Mouse (Mus musculus) hindbrain, embryonic 14.5 days (tissue): ENCODE results near the gene Mrpl58. TPM values are rescaled to one million over a fixed set of nuclear protein-coding genes. Genes with fewer than 3 reads are reported as not detected.

Experiments
- ATAC-seq: fragments of 200-750 bp; cut with Nextera tagmentation; 2 replicates; pipeline ENCODE4 v1.8.0; 2017; ENCODE audit warnings: moderate number of reproducible peaks, mild to moderate bottlenecking, moderate TSS enrichment, moderate library complexity; ENCODE audit not compliant: low FRiP score
- DNase-seq: peaks from one replicate; pipeline ENCODE4 v3.0.0-alpha.2; 2015; ENCODE audit warnings: low spot score
- H3K27ac ChIP-seq: fragments of 300-500 bp; sonication (generic); 2 replicates; pipeline ENCODE4 v1.5.1; 2014; ENCODE audit warnings: mild to moderate bottlenecking, moderate library complexity
- H3K27me3 ChIP-seq: fragments of 300-500 bp; sonication (generic); 2 replicates; pipeline ENCODE4 v1.6.1; 2014; ENCODE audit warnings: mild to moderate bottlenecking, low read length, mixed read lengths; ENCODE audit not compliant: control insufficient read depth, insufficient read depth
- H3K36me3 ChIP-seq: fragments of 300-500 bp; sonication (generic); replicated peaks from 2 replicates; pipeline ENCODE4 v1.6.1; 2014; ENCODE audit not compliant: control insufficient read depth, insufficient read depth
- H3K4me1 ChIP-seq: fragments of 300-500 bp; sonication (generic); replicated peaks from 2 replicates; pipeline ENCODE4 v1.6.1; 2014; ENCODE audit warnings: antibody characterized with exemption, low read length, mixed read lengths; ENCODE audit not compliant: control insufficient read depth, insufficient read depth
- H3K4me2 ChIP-seq: fragments of 300-500 bp; sonication (generic); replicated peaks from 2 replicates; pipeline ENCODE4 v1.6.1; 2014; ENCODE audit warnings: mild to moderate bottlenecking, moderate library complexity
- H3K4me3 ChIP-seq: fragments of 300-500 bp; sonication (generic); replicated peaks from 2 replicates; pipeline ENCODE4 v1.5.1; 2014; ENCODE audit warnings: mild to moderate bottlenecking, low read length
- H3K9ac ChIP-seq: fragments of 300-500 bp; sonication (generic); 2 replicates; pipeline ENCODE4 v1.6.1; 2014
- H3K9me3 ChIP-seq: fragments of 300-500 bp; sonication (generic); 2 replicates; pipeline ENCODE4 v1.6.1; 2016; ENCODE audit warnings: low read length; ENCODE audit not compliant: control insufficient read depth
- WGBS: fragments of 180-500 bp; shearing (Covaris S2); extraction: QIAGEN DNeasy Blood & Tissue Kit; methylation state at CpG from one replicate; pipeline ENCODE4 v1.1.7; 2014; 5-methylcytosine and 5-hydroxymethylcytosine counted together
- polyA plus RNA-seq: library from polyadenylated mRNA; unstranded; fragments of >200 nt; fragmentation: Nextera tagmentation; extraction: Ambion mirVana; gene quantifications from 2 replicates; pipeline ENCODE4 v1.2.1, GENCODE M21; 2014

Mrpl58 gene
- polyA plus RNA-seq, 1 experiment from 2014 or later, result 222 TPM

DNA sequence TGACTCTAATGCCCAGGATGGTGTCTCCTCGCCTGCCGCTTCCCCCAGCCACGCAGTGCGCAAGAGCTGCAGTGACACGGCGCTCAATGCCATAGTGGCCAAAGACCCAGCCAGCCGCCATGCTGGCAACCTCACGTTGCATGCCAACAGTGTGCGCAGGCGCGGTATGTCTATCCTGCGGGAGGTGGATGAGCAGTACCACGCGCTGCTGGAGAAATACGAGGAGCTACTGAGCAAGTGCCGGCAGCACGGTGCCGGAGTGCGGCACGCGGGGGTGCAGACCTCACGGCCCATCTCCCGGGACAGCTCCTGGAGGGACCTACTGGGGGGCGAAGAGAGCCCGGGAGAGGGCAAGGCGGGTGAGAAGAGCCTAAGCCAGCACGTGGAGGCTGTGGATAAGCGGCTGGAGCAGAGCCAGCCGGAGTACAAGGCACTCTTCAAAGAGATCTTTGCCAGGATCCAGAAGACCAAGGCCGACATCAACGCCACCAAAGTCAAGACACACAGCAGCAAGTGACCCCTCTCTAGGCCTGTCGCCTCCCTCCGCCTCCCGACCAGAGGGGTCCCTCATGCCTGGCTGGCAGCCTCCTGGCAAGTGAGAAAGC is 9.7 kb upstream of the Mrpl58 start:
- Histone ChIP-seq H3K4me3 (no peak overlapping the region), H3K27ac (no peak overlapping the region), H3K9ac (no peak overlapping the region), H3K4me2 (no peak overlapping the region), H3K36me3 (peaks cover 76% of the 10 kb centered on the region), H3K27me3 (no peaks in the 10 kb centered on the region), H3K4me1 (no peaks in the 10 kb centered on the region), H3K9me3 (no peaks in the 10 kb centered on the region)
- no peak for DNase-seq
- WGBS, result 67% methylated on average over 34 of the region's 34 CpGs
- ATAC-seq, result no peak

DNA sequence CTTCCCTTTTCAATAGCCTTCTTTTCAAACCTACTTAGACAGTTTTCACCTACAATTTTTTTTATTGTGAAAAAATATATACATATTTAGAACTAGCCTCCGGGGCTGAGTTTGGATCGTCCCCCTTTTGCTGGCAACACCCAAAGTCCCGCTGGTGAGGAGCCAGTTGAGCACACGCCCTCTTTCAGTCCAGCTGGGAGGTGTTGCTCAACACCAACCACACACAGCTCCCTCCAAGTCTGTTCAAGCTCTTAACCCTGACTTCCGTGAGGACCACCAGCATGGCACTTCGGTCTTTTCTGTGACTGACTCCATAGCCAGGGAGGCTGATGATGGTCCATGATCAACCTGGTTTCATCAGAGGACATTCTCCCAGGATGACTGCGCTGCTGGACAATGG is 5.5 kb upstream of the Mrpl58 start:
- Histone ChIP-seq H3K27ac (no peak overlapping the region), H3K36me3 (peaks cover 38% of the 10 kb centered on the region), H3K4me2 (no peak overlapping the region), H3K4me1 (0 out of 2 replicates have a peak, but pooled peaks cover 9% of the 10 kb centered on the region), H3K9me3 (no peaks in the 10 kb centered on the region), H3K9ac (no peak overlapping the region), H3K27me3 (no peaks in the 10 kb centered on the region), H3K4me3 (no peak overlapping the region)
- WGBS, result 89% methylated on average over 7 of the region's 7 CpGs
- ATAC-seq (no peak), DNase-seq (no peak)

DNA sequence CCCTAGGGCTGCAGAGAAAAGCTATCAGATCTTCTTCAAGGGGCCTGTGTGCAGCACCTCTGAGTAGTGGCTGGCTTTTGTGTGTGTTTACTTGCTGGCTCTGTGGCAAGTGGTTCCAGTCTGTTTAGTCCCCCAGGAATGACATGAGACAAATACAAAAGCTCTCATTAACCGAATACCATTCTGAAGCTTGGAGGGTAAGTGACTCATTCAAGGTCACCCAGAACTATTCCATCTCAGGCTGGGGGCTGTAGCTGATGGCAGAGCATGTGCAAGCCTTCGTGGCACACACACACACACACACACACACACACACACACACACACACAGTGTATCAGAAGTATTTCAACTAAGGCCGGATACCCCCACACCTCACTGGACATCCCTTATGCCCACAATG is 3.4 kb upstream of the Mrpl58 start:
- ATAC-seq (no peak), DNase-seq (no peak)
- Histone ChIP-seq H3K4me1 (peaks cover 18% of the 10 kb centered on the region), H3K4me3 (no peak overlapping the region), H3K4me2 (no peak overlapping the region), H3K9me3 (no peaks in the 10 kb centered on the region), H3K27me3 (no peaks in the 10 kb centered on the region), H3K36me3 (peaks cover 18% of the 10 kb centered on the region), H3K9ac (no peak overlapping the region), H3K27ac (no peak overlapping the region; the same call in 1 of the 2 replicates)
- 89% methylated on average over 3 of the region's 3 CpGs for WGBS

DNA sequence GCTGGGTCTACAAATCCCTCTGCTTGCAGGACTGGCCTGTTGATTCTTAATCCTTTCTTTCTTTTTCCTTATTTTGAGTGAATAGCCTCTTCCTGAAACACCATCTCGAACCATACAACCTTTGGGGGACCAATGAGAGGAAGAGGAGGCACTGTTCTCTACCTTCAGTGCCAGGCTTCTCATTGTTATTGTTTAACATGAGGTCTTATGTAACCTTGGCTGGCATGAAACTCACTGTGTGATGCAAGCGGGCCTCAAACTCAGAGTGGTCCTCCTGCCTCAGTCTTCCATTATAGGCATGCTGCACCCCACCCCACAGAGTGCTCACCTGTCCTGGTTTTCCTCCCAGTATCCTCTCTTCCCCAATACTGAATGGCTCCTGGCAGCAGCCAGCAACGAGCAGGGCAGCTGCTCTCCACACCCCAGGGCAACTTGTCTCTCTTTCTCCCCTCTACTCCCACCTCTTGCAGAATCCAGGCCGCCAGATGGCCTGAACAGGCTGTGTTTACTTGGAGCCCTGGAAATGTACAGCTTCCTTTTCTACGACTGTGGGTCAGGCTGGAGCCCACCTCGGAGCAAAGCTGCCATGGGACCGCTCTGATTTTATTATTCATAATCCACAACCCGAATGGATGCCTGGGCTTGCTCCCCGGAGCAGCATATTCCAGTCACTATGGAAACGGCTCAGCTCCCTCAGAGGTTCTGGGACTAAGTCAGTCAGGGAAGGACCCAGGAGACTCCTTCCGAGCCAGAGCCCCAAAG is 2.7 kb upstream of the Mrpl58 start:
- no peak for DNase-seq
- H3K4me1 ChIP-seq, result peaks cover 22% of the 10 kb centered on the region
- 0 out of 2 replicates have a peak overlapping the region, but pooled peaks have one; percentile 3 for H3K4me2 ChIP-seq
- H3K36me3 ChIP-seq, result peaks cover 14% of the 10 kb centered on the region
- H3K27me3 ChIP-seq, result no peaks in the 10 kb centered on the region
- peak overlapping the region; percentile 75 for H3K27ac ChIP-seq
- no peak for ATAC-seq
- 28% methylated on average over 11 of the region's 11 CpGs for WGBS
- H3K9ac ChIP-seq, result no peak overlapping the region
- H3K9me3 ChIP-seq, result no peaks in the 10 kb centered on the region
- H3K4me3 ChIP-seq, result no peak overlapping the region

DNA sequence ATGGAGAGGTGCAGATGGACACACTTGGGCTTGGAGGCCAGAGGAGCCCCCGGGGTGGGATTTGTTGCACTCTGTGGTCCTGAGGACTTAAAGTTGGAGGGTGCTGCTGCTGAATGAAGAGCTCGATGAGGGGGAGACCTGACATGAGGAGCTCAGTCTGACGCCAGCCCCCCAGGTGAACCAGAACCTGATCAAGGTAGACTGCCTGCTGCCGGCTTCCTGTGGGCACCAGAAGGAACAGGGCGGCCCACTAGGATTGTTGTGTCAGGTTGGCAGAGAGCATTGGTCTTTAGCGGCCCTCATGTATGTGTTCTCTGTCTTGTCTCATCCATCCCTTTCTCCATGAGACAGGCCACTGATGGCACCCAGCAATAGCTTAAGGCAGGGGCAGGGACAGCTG is 2.2 kb downstream of the Mrpl58 start:
- no peaks in the 10 kb centered on the region for H3K27me3 ChIP-seq
- H3K4me1 ChIP-seq, result peaks cover 24% of the 10 kb centered on the region
- DNase-seq (no peak), ATAC-seq (no peak)
- WGBS, result 95% methylated on average over 6 of the region's 6 CpGs
- no peak overlapping the region for H3K4me3 ChIP-seq
- no peak overlapping the region for H3K4me2 ChIP-seq
- H3K27ac ChIP-seq, result no peak overlapping the region
- H3K9me3 ChIP-seq, result no peaks in the 10 kb centered on the region
- H3K9ac ChIP-seq, result no peak overlapping the region
- H3K36me3 ChIP-seq, result peaks cover 45% of the 10 kb centered on the region

DNA sequence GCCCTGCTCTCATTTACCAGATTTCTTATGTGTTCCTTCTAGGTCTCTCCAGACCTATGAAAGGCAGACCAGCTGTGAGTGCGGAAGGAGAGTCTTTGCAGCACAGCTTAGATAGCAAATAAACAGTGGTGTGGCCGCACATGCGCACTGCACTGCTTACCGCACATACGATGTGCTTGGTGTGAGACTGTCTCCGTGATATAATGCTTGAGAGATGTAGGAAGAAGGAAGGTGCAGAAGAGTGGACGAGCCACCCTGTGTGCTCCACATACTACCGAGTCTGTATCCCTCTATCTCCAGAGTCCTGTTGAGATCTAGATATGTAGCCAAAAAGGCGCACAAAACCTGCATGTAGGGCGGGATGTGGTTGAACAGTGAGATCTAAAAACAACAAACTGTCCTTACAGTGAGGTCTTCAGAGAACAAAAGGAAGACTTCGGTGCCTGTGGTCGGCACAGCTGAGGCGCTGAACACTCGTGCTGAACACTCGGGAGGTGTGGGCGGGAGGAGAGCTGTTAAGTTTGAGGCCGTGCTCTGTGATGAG is 3.4 kb downstream of the Mrpl58 start:
- no peaks in the 10 kb centered on the region for H3K9me3 ChIP-seq
- H3K27ac ChIP-seq, result no peak overlapping the region
- H3K4me1 ChIP-seq, result peaks cover 22% of the 10 kb centered on the region
- DNase-seq (no peak), ATAC-seq (no peak)
- H3K9ac ChIP-seq, result no peak overlapping the region
- no peak overlapping the region for H3K4me3 ChIP-seq
- H3K27me3 ChIP-seq, result no peaks in the 10 kb centered on the region
- no peak overlapping the region for H3K4me2 ChIP-seq
- whole genome bisulfite sequencing, result 96% methylated on average over 17 of the region's 17 CpGs
- H3K36me3 ChIP-seq, result peaks cover 53% of the 10 kb centered on the region

DNA sequence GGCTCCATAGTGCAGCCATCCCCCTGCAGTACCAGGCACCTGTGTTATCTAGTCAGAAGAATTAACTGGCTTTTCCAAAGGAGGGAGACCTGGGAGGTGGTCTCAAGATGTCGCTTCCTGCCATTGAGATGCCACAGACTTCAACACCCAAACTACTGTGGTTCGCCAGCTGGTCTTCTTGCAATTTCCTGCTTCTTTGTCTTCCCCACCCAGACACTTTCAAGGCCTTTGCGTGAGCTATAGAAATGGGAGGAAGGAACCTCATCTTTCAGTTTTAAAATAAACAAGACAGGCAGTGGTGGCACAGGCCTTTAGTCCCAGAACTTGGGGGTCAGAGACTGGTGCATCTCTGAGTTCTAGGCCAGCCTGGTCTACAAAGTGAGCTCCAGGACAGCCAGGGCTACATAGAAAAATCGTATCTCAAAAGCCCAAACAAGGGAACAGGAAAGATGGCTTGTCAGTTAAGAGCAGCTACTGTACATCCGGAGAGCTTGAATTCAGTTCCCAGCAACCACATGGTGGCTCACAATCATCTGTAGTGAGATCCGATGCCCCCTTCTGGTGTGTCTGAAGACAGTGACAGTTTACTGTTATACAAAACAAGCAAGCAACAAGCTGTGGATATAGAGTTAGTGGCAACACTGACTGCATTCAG is 4.8 kb downstream of the Mrpl58 start:
- Histone ChIP-seq H3K4me3 (no peak overlapping the region), H3K4me1 (peaks cover 31% of the 10 kb centered on the region), H3K9ac (0 out of 2 replicates have a peak overlapping the region, but pooled peaks have one; percentile 2), H3K27ac (peak overlapping the region; percentile 80), H3K36me3 (peaks cover 53% of the 10 kb centered on the region), H3K27me3 (no peaks in the 10 kb centered on the region), H3K4me2 (no peak overlapping the region), H3K9me3 (no peaks in the 10 kb centered on the region)
- WGBS, result 77% methylated on average over 6 of the region's 6 CpGs
- ATAC-seq (no peak), DNase-seq (no peak)

DNA sequence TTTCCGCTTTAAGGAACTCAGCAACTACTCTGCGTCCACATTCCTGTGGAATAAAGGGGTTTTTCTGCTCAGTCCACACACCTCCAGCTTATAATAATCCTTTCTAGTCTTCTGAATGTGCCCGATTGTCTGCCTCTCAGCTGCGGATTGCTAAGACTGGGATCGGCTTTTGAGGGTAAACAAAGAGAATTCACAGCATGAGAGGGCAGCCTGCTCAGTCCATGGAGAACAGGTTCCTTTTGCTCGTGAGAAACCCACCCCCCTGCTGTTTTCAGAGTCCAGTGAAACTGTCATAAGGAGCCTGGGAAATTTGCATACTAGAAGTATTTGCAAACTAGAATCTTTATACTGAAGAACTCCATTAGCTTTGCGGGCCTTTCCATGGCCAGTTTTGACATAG is 6.0 kb downstream of the Mrpl58 start:
- Histone ChIP-seq H3K4me3 (no peak overlapping the region), H3K27me3 (no peaks in the 10 kb centered on the region), H3K27ac (peak overlapping the region; percentile 80), H3K36me3 (peaks cover 53% of the 10 kb centered on the region), H3K9ac (0 out of 2 replicates have a peak overlapping the region, but pooled peaks have one; percentile 2), H3K4me1 (peaks cover 34% of the 10 kb centered on the region), H3K4me2 (peak overlapping the region; percentile 19; the same call in 1 of the 2 replicates), H3K9me3 (no peaks in the 10 kb centered on the region)
- ATAC-seq (no peak), DNase-seq (no peak)
- 20% methylated on average over 7 of the region's 7 CpGs for WGBS
